Mouse (Mus musculus) kidney, postnatal 4 days (tissue): ENCODE data around the gene Fam107b.

Source experiments
- DNase-seq, 2 experiments: peaks; one replicate each; pipeline ENCODE4 v3.0.0; 2021; ENCODE audit warnings: mixed read lengths in 2 of 2

The Fam107b gene

GRCm38 (mm10) chr2:3787752-3788423, 217.6 kb downstream of the Fam107b start:
- no peak for DNase-seq

GRCm38 (mm10) chr2:3788424-3788786, 218.1 kb downstream of the Fam107b start:
- no peak for DNase-seq

- no peak for DNase-seq
Observed at GRCm38 (mm10) chr2:3796543-3796942, 226.3 kb downstream of the Fam107b start.

- DNase-seq, result peak; percentile 54 to 62
Observed at GRCm38 (mm10) chr2:3799767-3800554, 229.7 kb downstream of the Fam107b start.

GRCm38 (mm10) chr2:3800555-3800878, 230.2 kb downstream of the Fam107b start:
- no peak for DNase-seq

GRCm38 (mm10) chr2:3805742-3806141, 235.5 kb downstream of the Fam107b start:
- DNase-seq, result no peak

- no peak for DNase-seq
Observed at GRCm38 (mm10) chr2:3810321-3810720, 240.0 kb downstream of the Fam107b start.

GRCm38 (mm10) chr2:3816142-3816609, 245.9 kb downstream of the Fam107b start:
- peak; percentile 16 to 53 for DNase-seq

- DNase-seq, result no peak
Observed at GRCm38 (mm10) chr2:3817626-3818025, 247.3 kb downstream of the Fam107b start.

GRCm38 (mm10) chr2:3822483-3823455, 252.5 kb downstream of the Fam107b start:
- peak in 1 of 2 experiments; percentile 14 for DNase-seq
